Mouse (Mus musculus): ENCODE measurements at regions not wholly inside any gene's neighbourhood (a gene's known extent, or its start where the extent isn't known, plus 50 kb on each side); places are given as distances from the start of the nearest gene placed in this dataset.

DNA sequence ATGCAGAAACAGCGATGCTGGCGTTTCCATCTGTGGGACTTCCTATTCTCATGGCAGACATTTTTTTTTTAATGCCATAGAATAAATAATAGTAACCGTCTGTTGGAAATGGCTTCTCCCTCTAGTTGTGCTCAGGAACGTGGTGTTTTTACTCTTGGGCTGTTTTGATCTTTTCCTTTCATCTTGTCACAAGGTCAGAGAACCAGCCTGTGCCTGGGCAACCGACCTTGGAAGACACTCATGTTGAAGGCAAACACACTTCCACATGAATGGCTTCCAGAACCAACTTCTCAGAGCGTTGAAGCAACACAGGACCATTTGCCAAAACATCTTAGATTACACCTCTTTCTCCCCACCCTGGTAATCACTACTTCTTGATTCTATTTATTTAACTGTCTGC is 137.9 kb upstream of the Mast4 start:
- TF ChIP-seq POLR2A (IDR thresholded peaks at IDR 0.05; ENCODE audit: borderline replicate concordance, insufficient read depth, low read length) (no peak), CTCF (IDR thresholded peaks at IDR 0.05; ENCODE audit: borderline replicate concordance, insufficient read depth, low read depth, low read length) (no peak)

Data from cerebellum, adult 2 months (tissue).